Mouse (Mus musculus) liver, embryonic 15.5 days (tissue): ENCODE results near the gene Magohb. TPM values are rescaled to one million over a fixed set of nuclear protein-coding genes. Genes with fewer than 3 reads are reported as not detected.

Experiments
- ATAC-seq: fragments of 200-750 bp; cut with Nextera tagmentation; 2 replicates; pipeline ENCODE4 v1.8.0; 2017; ENCODE audit warnings: moderate number of reproducible peaks, mild to moderate bottlenecking, moderate library complexity; ENCODE audit not compliant: insufficient read depth
- H3K27ac ChIP-seq: fragments of 300-500 bp; sonication (generic); replicated peaks from 2 replicates; pipeline ENCODE4 v1.5.1; 2015; ENCODE audit warnings: mild to moderate bottlenecking, inconsistent platforms
- H3K27me3 ChIP-seq: fragments of 300-500 bp; sonication (generic); 2 replicates; pipeline ENCODE4 v1.6.1; 2015; ENCODE audit warnings: mild to moderate bottlenecking, inconsistent platforms
- H3K36me3 ChIP-seq: fragments of 300-500 bp; sonication (generic); replicated peaks from 2 replicates; pipeline ENCODE4 v1.6.1; 2015; ENCODE audit warnings: moderate library complexity, mild to moderate bottlenecking, inconsistent platforms
- H3K4me1 ChIP-seq: fragments of 300-500 bp; sonication (generic); replicated peaks from 2 replicates; pipeline ENCODE4 v1.6.1; 2015; ENCODE audit warnings: inconsistent platforms
- H3K4me2 ChIP-seq: fragments of 300-500 bp; sonication (generic); 2 replicates; pipeline ENCODE4 v1.6.1; 2015; ENCODE audit warnings: moderate library complexity, mild to moderate bottlenecking, inconsistent platforms
- H3K4me3 ChIP-seq: fragments of 300-500 bp; sonication (generic); replicated peaks from 2 replicates; pipeline ENCODE4 v1.5.1; 2015; ENCODE audit warnings: mild to moderate bottlenecking, inconsistent platforms
- H3K9ac ChIP-seq: fragments of 300-500 bp; sonication (generic); 2 replicates; pipeline ENCODE4 v1.6.1; 2015; ENCODE audit warnings: moderate library complexity, mild to moderate bottlenecking, inconsistent platforms
- H3K9me3 ChIP-seq: fragments of 300-500 bp; sonication (generic); replicated peaks from 2 replicates; pipeline ENCODE4 v1.6.1; 2016; ENCODE audit warnings: inconsistent platforms
- WGBS: fragments of 180-500 bp; shearing (Covaris S2); methylation state at CpG from one replicate; pipeline ENCODE4 v1.1.7; 2015; ENCODE audit warnings: mixed read lengths; ENCODE audit not compliant: insufficient replicate concordance; 5-methylcytosine and 5-hydroxymethylcytosine counted together
- polyA plus RNA-seq: library from polyadenylated mRNA; unstranded; fragments of >200 nt; fragmentation: Nextera tagmentation; extraction: Ambion mirVana; gene quantifications from 2 replicates; pipeline ENCODE4 v1.2.1, GENCODE M21; 2015

Magohb gene
- polyA plus RNA-seq, 1 experiment from 2014 or later: 23.5 TPM

GRCm38 (mm10) chr6:131262009-131262408 lies 31.0 kb downstream of the Magohb start:
- 55% methylated on average over 3 of the region's 3 CpGs for WGBS
- no peak for ATAC-seq
- H3K27me3 ChIP-seq: no peaks in the 10 kb centered on the region

GRCm38 (mm10) chr6:131247206-131247605 lies 45.8 kb downstream of the Magohb start, which contains the start of gene Klra2:
Gene Klra2, minus strand, starts transcription at chr6:131247362.
- Histone ChIP-seq H3K4me3 (no peak within 1 kb of the TSS), H3K9me3 (no peaks in the 10 kb centered on the region), H3K9ac (no peak within 1 kb of the TSS), H3K4me1 (no peaks in the 10 kb centered on the region), H3K36me3 (no peaks in the 10 kb centered on the region), H3K4me2 (no peak within 1 kb of the TSS), H3K27me3 (no peaks in the 10 kb centered on the region), H3K27ac (no peak within 1 kb of the TSS)
- 51% methylated on average over 2 of the region's 2 CpGs for WGBS
- no peak for ATAC-seq

More at GRCm38 (mm10) chr6:131262009-131262408, 31.0 kb downstream of the Magohb start:
- no peaks in the 10 kb centered on the region for H3K4me1 ChIP-seq
- no peaks in the 10 kb centered on the region for H3K36me3 ChIP-seq
- no peak overlapping the region for H3K27ac ChIP-seq
- H3K9me3 ChIP-seq: no peaks in the 10 kb centered on the region
- H3K4me2 ChIP-seq: no peak overlapping the region
- no peak overlapping the region for H3K4me3 ChIP-seq
- H3K9ac ChIP-seq: no peak overlapping the region

GRCm38 (mm10) chr6:131245081-131245480 lies 48.0 kb downstream of the Magohb start:
- H3K36me3 ChIP-seq: no peaks in the 10 kb centered on the region
- H3K27ac ChIP-seq: no peak overlapping the region
- ATAC-seq: no peak
- H3K4me3 ChIP-seq: no peak overlapping the region
- H3K27me3 ChIP-seq: no peaks in the 10 kb centered on the region
- no peak overlapping the region for H3K9ac ChIP-seq
- H3K9me3 ChIP-seq: no peaks in the 10 kb centered on the region
- WGBS: 45% methylated on average over 2 of the region's 2 CpGs
- H3K4me2 ChIP-seq: no peak overlapping the region
- H3K4me1 ChIP-seq: no peaks in the 10 kb centered on the region

Other genes with a start within 250 kb of the Magohb start
- gene Klra2, start 45.9 kb downstream of the Magohb start, polyA plus RNA-seq: 0.86 and 0.93 TPM in 2 replicates
- gene Styk1, start 60.4 kb upstream of the Magohb start, polyA plus RNA-seq: 0.89 and 0.90 TPM in 2 replicates
- gene Ybx3, start 95.2 kb upstream of the Magohb start, polyA plus RNA-seq: 55.6 and 57.5 TPM in 2 replicates
- not detected in 2 replicates for gene 5430401F13Rik, start 193.2 kb upstream of the Magohb start, polyA plus RNA-seq
- gene Gm6619, start 193.2 kb upstream of the Magohb start, polyA plus RNA-seq: not detected in 2 replicates